Mouse (Mus musculus) thymus, postnatal 36 days (tissue): ENCODE data around the gene Popdc2.

ENCODE experiments used
- DNase-seq, 2 experiments: peaks; one replicate each; pipeline ENCODE4 v3.0.0; 2022; ENCODE audit warnings: mixed read lengths in 2 of 2

The Popdc2 gene

GRCm38 (mm10) chr16:38358256-38358812 lies 3.7 kb upstream of the Popdc2 start:
- no peak for DNase-seq

DNA sequence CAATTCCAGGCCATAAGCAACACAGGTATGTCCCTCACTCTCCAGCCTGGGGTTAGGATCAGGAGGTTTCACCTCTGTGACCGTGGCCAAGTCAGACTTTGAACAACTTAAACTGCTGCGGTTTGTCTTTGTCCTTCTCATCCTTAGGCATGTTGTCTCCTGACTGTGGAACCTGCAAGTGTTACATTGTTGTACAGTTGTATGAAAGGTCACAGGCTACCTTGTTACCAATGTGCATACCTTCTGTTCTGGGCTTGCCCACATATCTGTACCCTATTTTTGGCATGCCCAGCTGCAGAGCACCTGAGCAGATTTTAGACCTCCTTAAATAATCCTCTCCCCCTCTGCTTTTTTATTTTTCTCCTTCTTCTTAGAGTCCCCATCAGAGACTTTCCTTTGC lies 2.8 kb upstream of the Popdc2 start:
- DNase-seq: no peak

DNA sequence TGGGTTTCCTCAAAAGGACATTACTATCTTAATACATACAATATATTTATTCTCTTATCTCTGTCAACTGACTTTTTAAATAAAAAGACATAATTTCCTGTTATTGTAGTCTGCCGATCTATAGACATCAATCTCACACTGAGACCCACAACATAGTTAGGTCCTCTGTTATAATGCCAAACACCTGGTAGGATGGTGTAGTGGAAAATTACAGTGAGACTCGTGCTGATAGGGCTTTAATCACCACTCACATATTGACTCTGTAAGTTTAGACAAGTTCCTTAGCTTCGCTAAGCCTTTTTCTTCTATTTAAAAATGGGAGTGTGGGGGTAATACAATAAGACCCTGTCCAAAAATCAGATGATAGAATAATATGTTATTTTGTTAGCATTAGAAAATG lies 2.2 kb upstream of the Popdc2 start:
- no peak for DNase-seq

DNA sequence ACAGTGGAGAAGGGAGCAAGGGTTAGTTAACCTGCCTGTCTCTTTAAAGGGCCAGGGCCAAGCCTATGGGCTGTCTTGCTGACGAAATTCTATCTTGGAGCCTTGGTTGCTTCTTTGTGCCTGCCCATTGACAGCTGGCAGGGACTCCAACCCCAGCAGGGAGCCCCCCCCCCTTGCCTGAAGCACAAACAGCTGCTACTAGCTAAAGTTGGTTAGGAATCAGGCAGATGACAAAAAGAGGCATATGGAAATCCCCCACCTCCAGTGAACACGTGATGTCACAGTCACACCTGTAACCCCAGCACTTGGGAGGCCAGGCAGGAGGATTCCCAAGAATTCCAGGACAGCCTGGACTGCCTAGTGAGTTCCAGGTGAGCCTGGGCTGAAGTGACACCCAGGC lies 1.7 kb upstream of the Popdc2 start:
- DNase-seq: no peak

DNA sequence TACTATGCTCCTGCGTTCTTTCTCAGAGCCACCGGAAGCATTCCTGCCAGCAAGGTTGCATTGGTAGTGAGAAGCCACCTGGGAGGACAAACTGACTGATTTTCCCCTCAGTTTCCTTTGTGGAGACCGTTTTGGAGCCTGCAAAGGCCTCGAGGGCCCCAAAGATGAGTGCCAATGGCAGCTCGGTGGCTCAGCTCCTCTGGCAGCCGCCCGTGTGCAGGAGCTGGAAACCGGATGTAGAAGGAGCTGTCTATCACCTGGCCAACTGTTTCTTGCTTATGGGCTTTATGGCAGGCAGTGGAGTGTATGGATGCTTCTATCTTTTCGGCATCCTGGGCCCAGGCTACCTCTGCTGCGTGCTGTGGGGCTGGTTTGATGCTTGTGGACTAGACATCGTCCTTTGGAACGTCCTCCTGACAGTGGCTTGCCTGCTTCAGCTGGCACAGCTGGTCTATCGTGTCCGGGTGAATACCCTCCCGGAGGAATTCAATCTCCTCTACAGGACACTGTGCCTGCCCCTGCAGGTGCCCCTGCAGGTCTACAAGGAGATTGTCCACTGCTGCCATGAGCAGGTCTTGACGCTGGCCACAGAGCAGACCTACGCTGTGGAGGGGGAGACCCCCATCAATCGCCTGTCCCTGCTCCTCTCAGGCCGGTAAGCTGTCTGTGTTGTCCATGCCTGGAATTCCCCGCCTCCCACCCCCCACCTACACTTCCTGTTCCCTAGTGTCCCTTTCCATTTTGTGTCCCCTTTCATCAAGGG lies 665 bp downstream of the Popdc2 start:
- DNase-seq: no peak

DNA sequence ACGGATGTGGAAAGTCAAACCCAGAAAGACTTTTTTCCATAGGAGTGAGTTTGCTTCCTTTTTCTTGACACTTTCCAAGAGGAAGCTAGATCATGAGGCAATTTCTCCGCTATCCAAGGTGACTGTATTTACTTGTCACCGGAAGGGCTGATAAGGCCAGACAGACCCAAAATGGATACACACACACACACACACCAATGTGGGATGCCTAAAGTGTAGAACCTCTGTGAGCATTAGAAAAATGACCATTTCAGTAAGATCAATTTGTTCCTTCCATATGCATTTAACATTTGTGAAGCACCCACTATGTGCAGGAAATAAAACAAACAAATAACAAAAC lies 1.2 kb downstream of the Popdc2 start:
- DNase-seq: no peak

GRCm38 (mm10) chr16:38363657-38364056 lies 1.6 kb downstream of the Popdc2 start:
- no peak for DNase-seq

DNA sequence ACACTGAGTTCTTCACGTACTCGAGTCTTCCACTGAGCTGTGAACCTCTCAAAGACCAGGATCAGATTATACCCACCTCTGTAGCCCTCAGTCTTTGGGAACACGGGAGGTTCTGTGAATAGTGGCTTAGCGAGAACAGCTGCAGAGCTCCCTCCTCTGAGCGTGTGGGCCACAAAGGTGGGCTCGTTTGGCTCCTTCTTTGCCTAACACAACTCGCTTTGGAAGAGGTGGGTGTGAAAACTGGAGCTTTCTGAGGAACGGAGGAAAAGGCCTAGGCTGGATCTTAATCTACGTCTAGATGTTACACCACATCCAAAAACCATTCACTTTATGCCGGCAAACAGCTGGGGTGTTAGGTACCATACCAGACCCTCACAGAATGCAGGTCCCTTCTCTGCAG lies 3.4 kb downstream of the Popdc2 start:
- no peak for DNase-seq

GRCm38 (mm10) chr16:38366231-38366630 lies 4.2 kb downstream of the Popdc2 start:
- DNase-seq: no peak

GRCm38 (mm10) chr16:38368336-38368735 lies 6.3 kb downstream of the Popdc2 start:
- no peak for DNase-seq

GRCm38 (mm10) chr16:38369000-38369399 lies 7.0 kb downstream of the Popdc2 start:
- no peak for DNase-seq

DNA sequence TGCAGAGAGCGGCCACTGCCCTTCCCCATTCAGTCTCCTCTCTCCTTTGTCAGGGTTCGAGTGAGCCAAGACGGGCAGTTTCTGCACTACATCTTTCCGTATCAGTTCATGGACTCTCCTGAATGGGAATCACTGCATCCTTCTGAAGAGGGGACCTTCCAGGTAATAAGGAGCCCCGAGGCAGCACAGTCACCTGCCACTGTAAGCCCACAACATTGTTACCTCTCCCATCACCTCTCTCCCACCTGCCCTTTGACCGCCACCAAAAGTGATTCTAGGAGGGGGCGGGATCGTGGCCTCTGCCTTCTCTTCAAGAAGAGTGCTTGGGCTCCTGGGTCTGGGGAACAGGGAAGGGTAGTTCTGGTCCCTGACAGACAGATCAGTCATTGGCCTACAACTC lies 7.4 kb downstream of the Popdc2 start:
- DNase-seq: no peak

DNA sequence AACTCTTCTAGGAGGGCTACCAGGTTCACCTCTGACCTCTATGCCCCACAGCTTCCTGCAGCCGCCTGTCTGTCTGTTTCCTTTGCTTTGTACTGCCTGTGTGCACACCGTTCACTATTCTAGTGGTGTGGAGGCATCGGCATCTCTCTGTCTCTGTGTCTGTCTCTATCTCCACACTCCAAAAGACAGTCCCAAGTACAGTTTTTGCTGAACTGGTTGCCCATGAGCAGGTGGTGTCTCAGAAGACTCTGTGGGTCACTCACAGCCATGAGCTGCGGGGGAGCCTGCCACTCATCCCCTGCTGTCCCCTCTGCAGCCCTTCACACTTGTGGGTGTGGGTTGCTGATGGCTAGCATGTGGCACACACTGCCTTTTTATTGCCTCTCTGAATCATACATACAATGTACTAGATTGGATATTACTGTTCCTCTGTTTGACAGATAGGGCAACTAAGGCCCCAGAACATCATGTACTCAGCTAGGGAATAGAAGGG lies 8.0 kb downstream of the Popdc2 start:
- no peak for DNase-seq

DNA sequence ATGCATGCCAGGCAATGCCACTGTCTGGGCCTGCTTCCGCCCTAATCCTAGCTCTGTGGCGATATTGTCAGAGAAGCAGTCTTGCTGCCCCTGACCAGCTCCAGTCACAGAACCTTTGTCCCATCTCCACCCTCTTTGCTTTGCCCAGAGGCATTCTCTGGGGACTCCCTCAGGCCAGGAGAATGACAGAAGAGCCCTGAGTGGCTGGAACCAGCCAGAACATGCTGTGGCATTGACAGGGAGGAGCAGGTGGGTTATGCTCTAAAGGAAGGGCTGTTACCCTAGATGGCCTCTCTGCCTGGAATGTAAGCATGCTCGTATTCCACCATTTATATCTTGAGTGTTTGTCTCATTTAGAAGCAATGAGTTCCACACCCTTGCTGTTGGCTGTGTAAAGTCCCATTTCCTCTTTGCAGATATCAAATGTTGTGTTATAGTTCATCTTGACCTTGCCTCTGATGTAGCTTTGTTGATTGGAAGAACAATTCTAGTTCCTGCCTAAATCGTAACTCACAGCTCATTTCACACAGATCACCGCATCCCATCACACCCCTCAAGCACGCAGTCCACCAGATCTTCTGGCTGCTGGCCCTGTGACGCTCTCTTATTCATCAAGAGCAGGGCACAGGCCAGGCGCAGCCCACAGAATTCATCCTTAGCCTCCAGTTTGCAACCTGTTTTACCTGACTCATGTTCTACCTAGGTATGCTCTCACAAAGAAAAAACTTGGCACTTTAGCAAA lies 8.8 kb downstream of the Popdc2 start:
- no peak for DNase-seq

GRCm38 (mm10) chr16:38371705-38372296 lies 9.8 kb downstream of the Popdc2 start:
- no peak for DNase-seq

- DNase-seq: no peak
Observed at GRCm38 (mm10) chr16:38372876-38373275, 10.9 kb downstream of the Popdc2 start.

- no peak for DNase-seq
Observed at GRCm38 (mm10) chr16:38373439-38373838, 11.4 kb downstream of the Popdc2 start.

GRCm38 (mm10) chr16:38373941-38374340 lies 11.9 kb downstream of the Popdc2 start:
- DNase-seq: no peak

DNA sequence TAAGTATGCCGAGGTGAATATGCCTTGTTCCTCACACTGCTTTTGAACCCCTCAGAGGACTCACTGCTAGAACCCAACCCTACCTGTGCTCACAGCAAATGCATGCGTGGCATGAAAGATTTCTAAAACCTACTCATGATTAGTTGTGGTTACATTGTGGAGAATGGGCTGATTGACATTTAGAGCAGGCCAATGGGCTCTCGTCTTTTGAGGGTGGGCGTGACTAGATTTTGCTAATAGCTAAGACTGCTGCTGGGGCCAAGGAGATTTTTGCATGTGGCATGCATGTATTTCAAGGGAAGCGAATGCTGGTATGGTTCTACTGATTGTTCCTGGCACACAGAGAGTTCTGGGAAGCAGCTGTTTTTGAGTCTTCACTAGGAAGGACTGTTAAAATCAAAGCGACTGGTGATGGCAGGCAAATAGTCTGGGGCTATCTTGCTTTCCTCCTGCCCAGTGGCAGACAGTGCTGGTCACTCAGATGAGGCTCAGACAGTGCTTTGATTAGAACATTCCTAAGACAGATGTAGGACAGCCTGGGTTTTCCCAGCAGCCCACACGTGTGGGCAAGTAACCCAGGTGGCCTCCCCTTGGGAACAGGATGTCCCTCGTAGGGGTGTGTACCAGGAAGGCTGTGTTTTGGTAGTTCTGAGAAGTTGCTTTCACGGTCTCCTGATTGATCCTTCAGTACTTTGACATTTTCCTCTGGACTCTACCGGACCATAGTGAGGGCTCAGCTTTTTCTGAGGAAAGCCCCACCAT lies 12.6 kb downstream of the Popdc2 start:
- DNase-seq: no peak

GRCm38 (mm10) chr16:38375182-38375581 lies 13.2 kb downstream of the Popdc2 start:
- DNase-seq: no peak

DNA sequence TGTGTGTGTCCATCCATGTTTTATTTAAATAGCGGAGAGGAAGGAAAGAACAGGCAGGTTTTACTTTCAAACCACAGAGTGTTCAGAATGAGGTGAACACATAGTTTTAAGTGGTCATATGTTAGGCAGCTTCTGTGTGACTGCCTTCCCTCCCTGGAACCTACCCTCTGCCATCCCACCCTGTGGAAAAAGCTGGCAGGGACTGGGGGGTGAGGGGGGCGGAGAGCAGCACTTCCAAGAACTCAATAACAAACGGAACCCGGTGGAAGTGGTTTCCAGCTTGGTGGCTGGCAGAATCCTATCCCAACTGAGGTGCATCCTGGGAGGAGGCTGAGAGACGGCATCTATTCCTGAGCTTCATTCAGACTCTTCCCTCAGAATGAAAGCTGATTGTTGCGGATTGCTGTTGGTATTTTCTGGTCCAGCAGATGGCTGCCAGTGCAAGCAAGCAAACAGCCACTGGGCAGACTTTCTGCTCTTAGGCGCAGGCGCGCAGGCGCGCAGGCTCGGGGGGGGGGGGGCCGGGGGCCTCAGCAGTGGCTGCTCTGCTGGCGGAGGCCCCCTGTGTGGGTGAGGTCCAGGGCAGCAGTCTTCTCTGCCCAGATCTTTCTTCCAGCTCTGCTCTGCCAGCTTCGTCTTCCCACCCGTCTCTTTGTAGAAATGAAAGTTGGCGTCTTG lies 14.3 kb downstream of the Popdc2 start:
- DNase-seq: peak; percentile 29 to 38

GRCm38 (mm10) chr16:38376841-38377249 lies 14.8 kb downstream of the Popdc2 start:
- DNase-seq: peak; percentile 19 to 24
